Mouse (Mus musculus): Measurements from ENCODE around the gene Ttc38. TPM values are rescaled to one million over a fixed set of nuclear protein-coding genes. Genes with fewer than 3 reads are reported as not detected.

Gene Ttc38
- 17.5 TPM for total RNA-seq (2023)

DNA sequence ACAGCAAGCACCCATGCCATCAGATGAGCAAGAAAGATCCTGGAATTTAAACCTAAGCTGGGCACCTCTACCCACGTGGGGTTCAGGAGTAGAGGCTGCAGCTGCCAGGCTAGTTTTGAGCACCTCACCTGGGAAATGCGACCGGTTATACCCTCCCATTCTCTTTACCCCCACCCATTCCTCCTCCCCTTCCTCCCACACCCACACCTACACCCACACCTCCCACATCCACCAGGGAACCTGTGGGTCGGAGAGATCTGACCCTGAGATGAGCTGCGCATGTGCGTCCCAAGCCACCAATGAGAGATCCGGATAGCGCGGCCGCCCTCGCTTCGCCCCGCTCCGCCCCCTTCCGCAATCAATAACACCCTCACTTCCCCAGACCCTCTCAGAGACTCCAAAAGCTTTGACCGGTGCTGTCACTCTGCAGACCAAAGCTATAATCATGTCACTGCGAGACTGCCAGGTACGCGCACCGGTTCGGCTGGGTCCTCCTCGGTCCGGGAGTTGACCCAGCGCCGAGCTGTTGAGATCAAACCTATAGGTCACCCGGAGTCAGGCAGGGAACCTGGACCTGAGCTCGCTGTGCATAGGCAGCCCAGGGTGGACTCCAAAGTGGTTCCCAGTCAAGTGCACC lies at the start of gene Ttc38:
TSS of gene Ttc38 (plus strand) at position 353 of the 637 bp plus-strand sequence.

DNA sequence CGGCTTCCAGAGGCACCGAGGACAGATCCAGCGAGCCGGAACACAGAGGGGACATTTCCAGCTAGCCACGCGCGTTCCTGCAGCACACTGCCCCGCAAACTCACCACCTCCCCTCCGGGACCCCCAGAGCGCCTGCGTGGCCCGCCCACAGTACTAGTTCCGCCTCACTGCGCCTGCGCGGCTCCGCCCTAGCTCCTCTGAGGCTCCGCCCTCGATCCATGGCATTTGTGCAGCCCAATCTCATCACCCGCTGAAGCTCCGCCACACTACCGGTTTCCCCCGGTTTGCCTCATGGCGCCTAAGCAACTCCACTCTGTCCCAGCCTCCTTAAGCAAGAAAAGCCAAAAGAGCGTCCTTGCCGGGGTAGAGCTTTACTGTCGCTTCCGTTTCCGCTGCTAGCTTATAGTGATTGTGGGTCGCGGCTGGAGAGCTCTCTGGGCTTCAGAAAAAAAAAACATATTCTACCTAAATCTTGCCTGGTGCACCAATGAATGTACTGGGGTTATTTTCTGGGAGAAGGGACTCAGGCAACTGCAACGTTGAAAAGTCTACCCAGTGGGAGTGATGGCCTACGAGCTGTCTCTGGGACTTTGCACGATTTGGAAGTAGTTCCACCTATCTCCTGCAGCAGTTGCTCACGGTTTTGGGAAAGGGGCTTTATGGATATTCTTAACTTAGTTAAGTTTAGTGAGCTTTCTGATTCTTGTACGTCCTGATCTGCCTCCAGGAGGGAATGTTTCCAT lies 20.4 kb upstream of the Ttc38 start, which contains the start of gene Cdpf1:
TSS of gene Cdpf1 (minus strand) at position 163 of the 743 bp plus-strand sequence.

DNA sequence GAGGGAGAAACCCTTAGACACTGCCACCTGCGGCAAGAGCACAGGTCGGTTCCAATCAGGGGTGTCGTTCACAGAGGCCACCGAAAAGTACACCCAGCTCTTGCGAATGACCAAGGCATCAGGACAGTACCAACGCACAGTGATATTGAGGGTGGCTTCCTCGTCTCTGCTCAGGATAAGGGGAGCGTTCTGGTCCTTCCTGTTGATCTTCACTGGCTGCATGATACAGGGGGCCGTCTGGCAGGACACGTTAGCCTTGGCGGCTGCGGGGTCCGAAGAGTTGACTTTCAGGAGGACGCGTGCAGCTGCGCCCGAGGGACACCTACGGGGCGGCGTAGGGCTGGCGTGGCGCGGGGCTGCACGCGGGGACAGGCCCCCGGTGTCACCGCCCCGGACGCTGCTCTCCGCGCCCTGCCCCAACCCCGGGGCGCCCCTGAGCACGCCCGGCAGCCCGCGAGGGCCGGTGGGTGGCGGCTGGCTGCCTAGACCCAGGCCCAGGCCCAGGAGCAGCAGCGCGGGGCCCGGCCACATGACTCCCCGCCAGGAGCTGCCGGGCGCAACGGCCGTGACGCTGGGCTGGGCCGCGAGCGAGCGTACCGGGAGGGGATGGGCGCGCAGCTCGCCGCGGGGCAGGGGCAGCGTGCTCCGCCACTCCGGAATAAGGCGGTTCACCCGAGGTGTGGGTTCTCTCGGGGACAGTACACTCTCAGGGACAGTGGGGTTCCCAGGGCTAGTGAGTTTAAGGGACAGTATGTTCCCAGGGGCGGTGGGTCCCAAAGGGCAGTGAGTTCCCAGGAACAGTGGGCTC lies 10.7 kb upstream of the Ttc38 start, which contains the start of gene Pkdrej:
TSS of gene Pkdrej (minus strand) at position 532 of the 808 bp plus-strand sequence.

DNA sequence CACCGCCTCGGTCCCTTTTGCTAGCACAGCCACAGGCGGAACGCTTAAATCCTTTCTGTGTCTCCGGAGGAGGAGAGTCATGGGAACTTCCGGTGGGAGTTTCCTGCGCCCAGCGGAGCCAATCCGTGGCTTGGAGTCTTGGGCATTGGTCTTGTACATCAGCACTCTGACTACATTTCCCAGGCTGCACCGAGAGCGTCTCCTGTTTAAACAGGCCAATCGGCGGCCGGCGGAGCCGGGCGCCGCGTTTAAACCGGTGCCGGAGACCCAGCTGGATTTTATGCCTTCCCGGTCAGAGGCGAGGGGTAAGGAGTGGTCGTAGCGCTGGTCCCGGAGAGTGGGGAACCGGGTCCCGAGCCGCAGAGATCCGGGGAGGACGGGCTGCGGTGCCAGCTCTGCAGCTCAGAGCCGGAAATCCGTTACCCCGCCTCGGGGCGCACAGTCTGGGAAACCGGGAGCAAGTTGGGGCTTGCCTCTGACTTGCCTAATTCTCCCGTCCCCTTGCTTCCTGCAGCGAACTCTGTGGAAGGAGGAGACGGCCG lies 27.5 kb downstream of the Ttc38 start, which contains the start of gene Gtse1:
TSS of gene Gtse1 (plus strand) at position 256 of the 542 bp plus-strand sequence.

DNA sequence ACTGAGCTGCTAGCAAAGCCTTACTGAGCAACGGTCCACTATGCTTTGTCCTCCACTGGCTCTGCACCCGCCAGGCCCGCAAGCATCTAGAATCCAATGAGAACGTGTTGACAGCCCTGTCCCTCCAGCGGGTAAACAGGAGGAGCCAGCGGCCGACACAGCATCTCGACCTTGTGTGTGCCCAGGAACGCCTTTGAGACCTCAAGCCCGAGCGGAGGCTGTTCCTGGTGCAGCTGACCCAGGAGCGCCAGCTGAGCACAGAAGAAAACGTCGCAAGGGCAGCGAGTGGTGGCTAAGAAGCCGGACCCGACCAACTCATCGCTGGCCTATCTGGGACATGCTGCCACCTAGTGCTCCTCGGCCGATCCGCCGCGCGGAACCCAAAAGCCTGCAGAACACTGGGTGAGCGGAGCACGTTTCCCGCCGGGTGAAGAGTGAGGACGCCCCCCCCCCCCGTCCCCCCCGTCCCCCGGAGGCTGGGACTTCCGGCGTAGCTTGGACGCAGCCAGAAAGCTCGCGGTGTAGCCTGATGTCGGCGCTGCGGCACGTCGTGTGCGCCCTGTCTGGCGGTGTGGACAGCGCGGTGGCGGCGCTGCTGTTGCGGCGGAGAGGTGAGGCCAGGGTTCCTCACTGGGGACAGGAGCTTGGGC lies 46.9 kb downstream of the Ttc38 start, which contains the start of gene Trmu:
TSS of gene Trmu (plus strand) at position 465 of the 650 bp plus-strand sequence.

Other genes starting within 250 kb of the Ttc38 start
- gene Wnt7b, start 249.8 kb upstream of the Ttc38 start, total RNA-seq (2023), result not detected
- not detected for gene Ppara, start 97.3 kb upstream of the Ttc38 start, total RNA-seq (2023)
- 25.5 TPM for gene Cdpf1, start 20.6 kb upstream of the Ttc38 start, total RNA-seq (2023)
- not detected for gene Pkdrej, start 10.6 kb upstream of the Ttc38 start, total RNA-seq (2023)
- gene Gtse1, start 27.4 kb downstream of the Ttc38 start, total RNA-seq (2023), result 3.3 TPM
- 26.1 TPM for gene Trmu, start 47.0 kb downstream of the Ttc38 start, total RNA-seq (2023)
- gene Celsr1, start 201.5 kb downstream of the Ttc38 start, total RNA-seq (2023), result 28.4 TPM
- gene Gramd4, start 225.4 kb downstream of the Ttc38 start, total RNA-seq (2023), result 117 TPM

All from CD4-positive naive resting alpha-beta T cell, adult 76 days (primary cell).